Mouse (Mus musculus): ENCODE results near the gene Znrf1. TPM values are rescaled to one million over a fixed set of nuclear protein-coding genes. Genes with fewer than 3 reads are reported as not detected.
"Not testable (repeated sequence)": the region's sequence is repeated elsewhere in the genome, so short reads cannot be mapped to it uniquely, and the experiment has no call there.

Znrf1 gene
- total and polyA plus RNA-seq, 3 experiments = 9.3 to 21.2 (median 9.5) TPM

DNA sequence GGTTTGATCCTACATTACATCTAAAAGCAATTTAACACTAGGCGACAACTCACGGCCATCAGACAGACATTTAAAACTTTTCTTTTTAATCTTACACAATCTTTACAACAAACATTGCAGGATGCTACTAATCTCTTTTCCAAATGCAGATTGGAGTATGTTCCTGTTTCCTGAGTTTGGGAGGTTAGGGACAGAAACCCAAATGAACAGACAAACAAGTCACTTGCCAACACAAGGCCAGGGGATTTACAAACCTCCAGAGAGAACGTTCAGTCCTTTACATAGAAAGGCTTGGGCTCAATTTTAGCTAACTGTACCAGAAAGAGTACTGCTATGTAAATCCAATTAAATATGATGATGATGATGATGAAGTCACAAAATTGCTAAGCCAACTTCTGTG lies 42.7 kb upstream of the Znrf1 start:
- DNase-seq (ENCODE audit: extremely low read depth) = no peak
- H3K36me3 ChIP-seq (replicated peaks in 1 of 2; ENCODE audit: control insufficient read depth in 1 of 2, insufficient read depth in 1 of 2, low read length in 1 of 2) = peaks cover 18 to 81% of the 10 kb centered on the region in 2 experiments
- in situ Hi-C loops (cut with MboI; ENCODE audit: low pct_ligation_motif_present, low pct_unique_long_range_greater_than_20kb, low sequenced_read_pairs) (no loop called here), dilution Hi-C loops (cut with MboI; ENCODE audit: extremely low pct_ligation_motif_present, extremely low pct_unique_long_range_greater_than_20kb, low sequenced_read_pairs) (no loop called here)
- H3K27me3 ChIP-seq (replicated peaks) = no peaks in the 10 kb centered on the region
- H3K4me2 ChIP-seq (ENCODE audit: insufficient read depth, low read depth, poor library complexity, severe bottlenecking) = no peak overlapping the region
- TF ChIP-seq CHD1 (IDR thresholded peaks at IDR 0.05; ENCODE audit: low read depth, low read length) (no peak), ZKSCAN1 (IDR thresholded peaks at IDR 0.05; ENCODE audit: borderline replicate concordance, low read depth, low read length) (no peak), ETS1 (conservative IDR thresholded peaks at IDR 0.05; ENCODE audit: low read depth, low read length) (no peak), MAFK (IDR thresholded peaks at IDR 0.05; ENCODE audit: insufficient replicate concordance, low read length) (no peak), MAX (IDR thresholded peaks at IDR 0.05; ENCODE audit: low read length) (no peak), PAX5 (IDR thresholded peaks at IDR 0.05; ENCODE audit: low read length) (no peak), KAT2A (IDR thresholded peaks at IDR 0.05; ENCODE audit: insufficient replicate concordance, low read length) (no peak), RAD21 (IDR thresholded peaks at IDR 0.05; ENCODE audit: low read depth, low read length) (no peak), POLR2A (IDR thresholded peaks at IDR 0.05; ENCODE audit: low read depth, low read length) (no peak), USF2 (conservative IDR thresholded peaks at IDR 0.05; ENCODE audit: low read depth, low read length) (no peak), HCFC1 (IDR thresholded peaks at IDR 0.05; ENCODE audit: low read depth, low read length) (no peak), POLR2AphosphoS2 (IDR thresholded peaks at IDR 0.05; ENCODE audit: low read depth, low read length) (no peak), ZMIZ1 (IDR thresholded peaks at IDR 0.05; ENCODE audit: low read depth, low read length) (no peak), BHLHE40 (IDR thresholded peaks at IDR 0.05; ENCODE audit: low read depth, low read length) (no peak)
- no peaks in the 10 kb centered on the region for H3K79me2 ChIP-seq (replicated peaks; ENCODE audit: control insufficient read depth, extremely low read depth, insufficient read depth, poor library complexity, severe bottlenecking)
- no peak overlapping the region for H3K9ac ChIP-seq (ENCODE audit: insufficient read depth, low read depth)
- H3K4me3 ChIP-seq (replicated peaks in 1 of 3; ENCODE audit: low read depth in 2 of 3, low read length in 2 of 3, poor library complexity in 1 of 3) = no peak overlapping the region
- peaks cover 0 to 6% of the 10 kb centered on the region in 2 experiments; a peak in 1 of 4 replicates for H3K4me1 ChIP-seq (ENCODE audit: control insufficient read depth in 1 of 2, insufficient read depth in 2 of 2)
- H3K27ac ChIP-seq (ENCODE audit: insufficient read depth, low read depth) = no peak overlapping the region
- no peaks in the 10 kb centered on the region for H3K9me3 ChIP-seq (replicated peaks; ENCODE audit: low read length)

- peaks cover 0 to 6% of the 10 kb centered on the region in 2 experiments; a peak in 1 of 4 replicates for H3K4me1 ChIP-seq (ENCODE audit: control insufficient read depth in 1 of 2, insufficient read depth in 2 of 2)
- dilution Hi-C loops (cut with MboI; ENCODE audit: extremely low pct_ligation_motif_present, extremely low pct_unique_long_range_greater_than_20kb, low sequenced_read_pairs) (no loop called here), in situ Hi-C loops (cut with MboI; ENCODE audit: low pct_ligation_motif_present, low pct_unique_long_range_greater_than_20kb, low sequenced_read_pairs) (no loop called here)
- no peak overlapping the region for H3K4me3 ChIP-seq (replicated peaks in 1 of 3; ENCODE audit: low read depth in 2 of 3, low read length in 2 of 3, poor library complexity in 1 of 3)
- H3K79me2 ChIP-seq (replicated peaks; ENCODE audit: control insufficient read depth, extremely low read depth, insufficient read depth, poor library complexity, severe bottlenecking) = no peaks in the 10 kb centered on the region
- H3K27me3 ChIP-seq (replicated peaks) = no peaks in the 10 kb centered on the region
- no peaks in the 10 kb centered on the region for H3K9me3 ChIP-seq (replicated peaks; ENCODE audit: low read length)
- TF ChIP-seq RCOR1 (conservative IDR thresholded peaks at IDR 0.05; ENCODE audit: low read depth, low read length) = no peak
- no peak for TF ChIP-seq TBP (conservative IDR thresholded peaks at IDR 0.05; ENCODE audit: low read depth, low read length)
- no peak overlapping the region for H3K4me2 ChIP-seq (ENCODE audit: insufficient read depth, low read depth, poor library complexity, severe bottlenecking)
- no peak overlapping the region for H3K27ac ChIP-seq (ENCODE audit: insufficient read depth, low read depth)
- H3K36me3 ChIP-seq (replicated peaks in 1 of 2; ENCODE audit: control insufficient read depth in 1 of 2, insufficient read depth in 1 of 2, low read length in 1 of 2) = peaks cover 28 to 82% of the 10 kb centered on the region in 2 experiments
- H3K9ac ChIP-seq (ENCODE audit: insufficient read depth, low read depth) = no peak overlapping the region
- DNase-seq (ENCODE audit: extremely low read depth) = no peak
These were observed 39.6 kb upstream of the Znrf1 start for GRCm38 (mm10) chr8:111496326-111496725.

GRCm38 (mm10) chr8:111498249-111498648 lies 37.6 kb upstream of the Znrf1 start:
- H3K27ac ChIP-seq (ENCODE audit: insufficient read depth, low read depth); H3K9me3 ChIP-seq (replicated peaks; ENCODE audit: low read length); DNase-seq (ENCODE audit: extremely low read depth); dilution Hi-C loops (cut with MboI; ENCODE audit: extremely low pct_ligation_motif_present, extremely low pct_unique_long_range_greater_than_20kb, low sequenced_read_pairs); H3K4me3 ChIP-seq (replicated peaks in 1 of 3; ENCODE audit: low read depth in 2 of 3, low read length in 2 of 3, poor library complexity in 1 of 3); H3K27me3 ChIP-seq (replicated peaks); H3K9ac ChIP-seq (ENCODE audit: insufficient read depth, low read depth); in situ Hi-C loops (cut with MboI; ENCODE audit: low pct_ligation_motif_present, low pct_unique_long_range_greater_than_20kb, low sequenced_read_pairs); H3K4me1 ChIP-seq (ENCODE audit: control insufficient read depth in 1 of 2, insufficient read depth in 2 of 2); H3K79me2 ChIP-seq (replicated peaks; ENCODE audit: control insufficient read depth, extremely low read depth, insufficient read depth, poor library complexity, severe bottlenecking); H3K4me2 ChIP-seq (ENCODE audit: insufficient read depth, low read depth, poor library complexity, severe bottlenecking): not testable (repeated sequence)
- H3K36me3 ChIP-seq (replicated peaks in 1 of 2; ENCODE audit: control insufficient read depth in 1 of 2, insufficient read depth in 1 of 2, low read length in 1 of 2) = peaks cover 34 to 88% of the 10 kb centered on the region in 2 experiments
